Mouse (Mus musculus): ENCODE measurements around the gene Atp2b2. TPM values are rescaled to one million over a fixed set of nuclear protein-coding genes. Genes with fewer than 3 reads are reported as not detected.

Gene Atp2b2
- polyA plus RNA-seq, 1 experiment from 2014 or later, result 0.12 TPM

GRCm38 (mm10) chr6:113865699-113866098 lies 176.7 kb downstream of the Atp2b2 start:
- no peak for ATAC-seq (ENCODE audit: insufficient number of reproducible peaks, low FRiP score, low TSS enrichment, low read depth)
- Histone ChIP-seq H3K9ac (no peak overlapping the region), H3K4me1 (no peaks in the 10 kb centered on the region), H3K27me3 (no peaks in the 10 kb centered on the region), H3K9me3 (no peaks in the 10 kb centered on the region), H3K4me3 (no peak overlapping the region), H3K4me2 (no peak overlapping the region), H3K36me3 (no peaks in the 10 kb centered on the region), H3K27ac (no peak overlapping the region)
- WGBS, result 71% methylated on average over 7 of the region's 7 CpGs

- Histone ChIP-seq H3K4me2 (no peak overlapping the region), H3K9ac (no peak overlapping the region), H3K36me3 (no peaks in the 10 kb centered on the region), H3K27me3 (no peaks in the 10 kb centered on the region), H3K4me3 (no peak overlapping the region), H3K4me1 (no peaks in the 10 kb centered on the region), H3K9me3 (no peaks in the 10 kb centered on the region), H3K27ac (no peak overlapping the region)
- 63% methylated on average over 6 of the region's 8 CpGs for WGBS
- ATAC-seq (ENCODE audit: insufficient number of reproducible peaks, low FRiP score, low TSS enrichment, low read depth), result no peak
Observed at GRCm38 (mm10) chr6:113864812-113865211, 177.6 kb downstream of the Atp2b2 start.

- H3K4me1 ChIP-seq, result no peaks in the 10 kb centered on the region
- no peaks in the 10 kb centered on the region for H3K9me3 ChIP-seq
- no peak for ATAC-seq (ENCODE audit: insufficient number of reproducible peaks, low FRiP score, low TSS enrichment, low read depth)
- no peak overlapping the region for H3K4me3 ChIP-seq
- no peaks in the 10 kb centered on the region for H3K27me3 ChIP-seq
- 68% methylated on average over 4 of the region's 4 CpGs for WGBS
- no peak overlapping the region for H3K27ac ChIP-seq
- no peak overlapping the region for H3K4me2 ChIP-seq
- H3K36me3 ChIP-seq, result no peaks in the 10 kb centered on the region
- no peak overlapping the region for H3K9ac ChIP-seq
Observed at GRCm38 (mm10) chr6:113862955-113863354, 179.5 kb downstream of the Atp2b2 start.

GRCm38 (mm10) chr6:113861938-113862337 lies 180.5 kb downstream of the Atp2b2 start:
- no peak overlapping the region for H3K27ac ChIP-seq
- 74% methylated on average over 3 of the region's 3 CpGs for WGBS
- H3K4me1 ChIP-seq, result no peaks in the 10 kb centered on the region
- H3K4me2 ChIP-seq, result no peak overlapping the region
- H3K36me3 ChIP-seq, result no peaks in the 10 kb centered on the region
- H3K9me3 ChIP-seq, result no peaks in the 10 kb centered on the region
- no peaks in the 10 kb centered on the region for H3K27me3 ChIP-seq
- H3K9ac ChIP-seq, result no peak overlapping the region
- no peak overlapping the region for H3K4me3 ChIP-seq
- ATAC-seq (ENCODE audit: insufficient number of reproducible peaks, low FRiP score, low TSS enrichment, low read depth), result no peak

- no peak for ATAC-seq (ENCODE audit: insufficient number of reproducible peaks, low FRiP score, low TSS enrichment, low read depth)
- Histone ChIP-seq H3K9ac (no peak overlapping the region), H3K36me3 (no peaks in the 10 kb centered on the region), H3K27ac (no peak overlapping the region), H3K9me3 (no peaks in the 10 kb centered on the region), H3K4me1 (no peaks in the 10 kb centered on the region), H3K4me2 (no peak overlapping the region), H3K4me3 (no peak overlapping the region), H3K27me3 (no peaks in the 10 kb centered on the region)
- 43% methylated on average over 4 of the region's 4 CpGs for WGBS
Observed at GRCm38 (mm10) chr6:113861375-113861770, 181.0 kb downstream of the Atp2b2 start.

- H3K36me3 ChIP-seq, result no peaks in the 10 kb centered on the region
- no peak for ATAC-seq (ENCODE audit: insufficient number of reproducible peaks, low FRiP score, low TSS enrichment, low read depth)
Observed at GRCm38 (mm10) chr6:113860735-113861374, 181.6 kb downstream of the Atp2b2 start.

GRCm38 (mm10) chr6:113860023-113860734 lies 182.2 kb downstream of the Atp2b2 start:
- Histone ChIP-seq H3K4me2 (no peak overlapping the region), H3K9me3 (no peaks in the 10 kb centered on the region), H3K9ac (no peak overlapping the region), H3K27me3 (no peaks in the 10 kb centered on the region), H3K36me3 (no peaks in the 10 kb centered on the region), H3K4me3 (no peak overlapping the region), H3K4me1 (no peaks in the 10 kb centered on the region), H3K27ac (no peak overlapping the region)
- 73% methylated on average over 9 of the region's 9 CpGs for WGBS
- no peak for ATAC-seq (ENCODE audit: insufficient number of reproducible peaks, low FRiP score, low TSS enrichment, low read depth)

More at GRCm38 (mm10) chr6:113860735-113861374, 181.6 kb downstream of the Atp2b2 start:
- H3K27ac ChIP-seq, result no peak overlapping the region
- no peak overlapping the region for H3K4me3 ChIP-seq
- no peaks in the 10 kb centered on the region for H3K9me3 ChIP-seq
- no peaks in the 10 kb centered on the region for H3K27me3 ChIP-seq
- WGBS, result 59% methylated on average over 15 of the region's 15 CpGs
- no peaks in the 10 kb centered on the region for H3K4me1 ChIP-seq
- H3K9ac ChIP-seq, result no peak overlapping the region
- no peak overlapping the region for H3K4me2 ChIP-seq

GRCm38 (mm10) chr6:113858317-113858716 lies 184.1 kb downstream of the Atp2b2 start:
- no peaks in the 10 kb centered on the region for H3K4me1 ChIP-seq
- no peak overlapping the region for H3K4me3 ChIP-seq
- H3K9ac ChIP-seq, result no peak overlapping the region
- no peaks in the 10 kb centered on the region for H3K27me3 ChIP-seq
- H3K9me3 ChIP-seq, result no peaks in the 10 kb centered on the region
- 81% methylated on average over 9 of the region's 9 CpGs for WGBS
- H3K4me2 ChIP-seq, result no peak overlapping the region
- ATAC-seq (ENCODE audit: insufficient number of reproducible peaks, low FRiP score, low TSS enrichment, low read depth), result no peak
- H3K27ac ChIP-seq, result no peak overlapping the region
- no peaks in the 10 kb centered on the region for H3K36me3 ChIP-seq

- H3K4me2 ChIP-seq, result no peak overlapping the region
- H3K36me3 ChIP-seq, result no peaks in the 10 kb centered on the region
- no peaks in the 10 kb centered on the region for H3K9me3 ChIP-seq
- H3K9ac ChIP-seq, result no peak overlapping the region
- no peaks in the 10 kb centered on the region for H3K4me1 ChIP-seq
- no peaks in the 10 kb centered on the region for H3K27me3 ChIP-seq
- no peak; the same call in 1 of the 2 replicates for ATAC-seq (ENCODE audit: insufficient number of reproducible peaks, low FRiP score, low TSS enrichment, low read depth)
- H3K27ac ChIP-seq, result no peak overlapping the region
- WGBS, result 62% methylated on average over 2 of the region's 2 CpGs
- H3K4me3 ChIP-seq, result no peak overlapping the region
Observed at GRCm38 (mm10) chr6:113857310-113857873, 185.0 kb downstream of the Atp2b2 start.

- Histone ChIP-seq H3K27ac (no peak overlapping the region), H3K4me2 (no peak overlapping the region), H3K36me3 (no peaks in the 10 kb centered on the region), H3K9me3 (no peaks in the 10 kb centered on the region), H3K4me1 (no peaks in the 10 kb centered on the region), H3K27me3 (no peaks in the 10 kb centered on the region), H3K9ac (no peak overlapping the region), H3K4me3 (no peak overlapping the region)
- ATAC-seq (ENCODE audit: insufficient number of reproducible peaks, low FRiP score, low TSS enrichment, low read depth), result no peak
- 86% methylated on average over 15 of the region's 15 CpGs for whole genome bisulfite sequencing
Observed at GRCm38 (mm10) chr6:113856790-113857189, 185.6 kb downstream of the Atp2b2 start.

- Histone ChIP-seq H3K36me3 (no peaks in the 10 kb centered on the region), H3K4me2 (no peak overlapping the region), H3K4me3 (no peak overlapping the region), H3K9me3 (no peaks in the 10 kb centered on the region), H3K9ac (no peak overlapping the region), H3K4me1 (no peaks in the 10 kb centered on the region), H3K27ac (no peak overlapping the region), H3K27me3 (no peaks in the 10 kb centered on the region)
- no peak for ATAC-seq (ENCODE audit: insufficient number of reproducible peaks, low FRiP score, low TSS enrichment, low read depth)
- WGBS, result 88% methylated on average over 1 of the region's 1 CpGs
Observed at GRCm38 (mm10) chr6:113856095-113856646, 186.2 kb downstream of the Atp2b2 start.

GRCm38 (mm10) chr6:113855581-113855980 lies 186.8 kb downstream of the Atp2b2 start:
- Histone ChIP-seq H3K4me3 (no peak overlapping the region), H3K4me2 (no peak overlapping the region), H3K9me3 (no peaks in the 10 kb centered on the region), H3K36me3 (no peaks in the 10 kb centered on the region), H3K9ac (no peak overlapping the region), H3K4me1 (no peaks in the 10 kb centered on the region), H3K27me3 (no peaks in the 10 kb centered on the region), H3K27ac (no peak overlapping the region)
- ATAC-seq (ENCODE audit: insufficient number of reproducible peaks, low FRiP score, low TSS enrichment, low read depth), result no peak

Measured in limb, embryonic 15.5 days (tissue).